Mouse (Mus musculus) liver, adult 2 months (tissue): ENCODE measurements around the gene Abi2.

Experiments
- CTCF ChIP-seq: fragments of 200-500 bp; IDR thresholded peaks from 2 replicates; pipeline ENCODE4 v1.5.1; 2011; ENCODE audit warnings: low read depth, low read length, control low read depth
- POLR2A ChIP-seq: fragments of 200-500 bp; IDR thresholded peaks from 2 replicates; pipeline ENCODE4 v1.6.1; 2011; ENCODE audit warnings: low read length, control low read depth; ENCODE audit not compliant: insufficient read depth; ENCODE audit errors: extremely low read depth

DNA sequence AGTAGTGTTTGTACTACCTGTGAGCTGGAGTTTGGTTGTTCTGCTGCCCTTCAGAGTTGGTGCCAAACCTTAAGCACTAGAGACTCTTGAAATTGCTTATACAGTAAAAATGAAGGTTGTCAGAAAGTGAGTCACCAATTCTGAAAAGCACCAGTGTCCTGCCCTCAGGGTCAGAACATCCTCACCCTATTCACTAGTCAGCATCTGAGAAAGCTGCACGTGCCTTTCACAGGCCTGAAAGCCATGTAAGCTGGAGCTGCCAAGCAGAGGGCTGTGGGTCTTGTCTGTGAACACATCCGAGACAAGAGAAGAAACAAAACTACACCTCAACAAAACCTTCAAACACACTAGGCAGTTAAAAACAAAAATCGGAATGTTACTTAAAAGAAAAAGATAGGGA is 76.2 kb downstream of the Abi2 start:
- TF ChIP-seq CTCF (no peak), POLR2A (no peak)
